Mouse (Mus musculus): Measurements from ENCODE around the gene Mt1. TPM values are rescaled to one million over a fixed set of nuclear protein-coding genes. Genes with fewer than 3 reads are reported as not detected.
"Not testable (repeated sequence)": the region's sequence is repeated elsewhere in the genome, so short reads cannot be mapped to it uniquely, and the experiment has no call there.

Mt1 gene
- polyA plus RNA-seq, 1 experiment from 2014 or later, result 543 TPM

- H3K4me3 ChIP-seq (ENCODE audit: low read length), result no peak overlapping the region
- H3K9ac ChIP-seq (replicated peaks; ENCODE audit: low read length), result no peak overlapping the region
- H3K27me3 ChIP-seq (ENCODE audit: insufficient read depth, low read length), result peaks cover 10% of the 10 kb centered on the region; the same call in 1 of the 2 replicates
- peaks cover 12% of the 10 kb centered on the region for H3K4me1 ChIP-seq (ENCODE audit: insufficient read depth, low read length)
- H3K36me3 ChIP-seq (ENCODE audit: insufficient read depth, low read length), result no peaks in the 10 kb centered on the region
- ATAC-seq (ENCODE audit: low FRiP score, low TSS enrichment), result no peak
- H3K27ac ChIP-seq (ENCODE audit: low read length), result no peak overlapping the region
- 56% methylated on average over 5 of the region's 5 CpGs for WGBS
- H3K9me3 ChIP-seq (ENCODE audit: low read length), result no peaks in the 10 kb centered on the region
- no peak overlapping the region for H3K4me2 ChIP-seq (replicated peaks; ENCODE audit: low read depth, low read length)
These were observed 30.6 kb upstream of the Mt1 start for GRCm38 (mm10) chr8:94148236-94148635.

GRCm38 (mm10) chr8:94150925-94151324 is 28.0 kb upstream of the Mt1 start:
- Histone ChIP-seq H3K9me3 (ENCODE audit: low read length) (no peaks in the 10 kb centered on the region), H3K9ac (replicated peaks; ENCODE audit: low read length) (no peak overlapping the region), H3K27ac (ENCODE audit: low read length) (no peak overlapping the region), H3K27me3 (ENCODE audit: insufficient read depth, low read length) (peaks cover 13% of the 10 kb centered on the region; the same call in 1 of the 2 replicates), H3K36me3 (ENCODE audit: insufficient read depth, low read length) (no peaks in the 10 kb centered on the region), H3K4me1 (ENCODE audit: insufficient read depth, low read length) (peaks cover 12% of the 10 kb centered on the region), H3K4me2 (replicated peaks; ENCODE audit: low read depth, low read length) (no peak overlapping the region), H3K4me3 (ENCODE audit: low read length) (no peak overlapping the region)
- 76% methylated on average over 5 of the region's 5 CpGs for WGBS
- no peak for ATAC-seq (ENCODE audit: low FRiP score, low TSS enrichment)

DNA sequence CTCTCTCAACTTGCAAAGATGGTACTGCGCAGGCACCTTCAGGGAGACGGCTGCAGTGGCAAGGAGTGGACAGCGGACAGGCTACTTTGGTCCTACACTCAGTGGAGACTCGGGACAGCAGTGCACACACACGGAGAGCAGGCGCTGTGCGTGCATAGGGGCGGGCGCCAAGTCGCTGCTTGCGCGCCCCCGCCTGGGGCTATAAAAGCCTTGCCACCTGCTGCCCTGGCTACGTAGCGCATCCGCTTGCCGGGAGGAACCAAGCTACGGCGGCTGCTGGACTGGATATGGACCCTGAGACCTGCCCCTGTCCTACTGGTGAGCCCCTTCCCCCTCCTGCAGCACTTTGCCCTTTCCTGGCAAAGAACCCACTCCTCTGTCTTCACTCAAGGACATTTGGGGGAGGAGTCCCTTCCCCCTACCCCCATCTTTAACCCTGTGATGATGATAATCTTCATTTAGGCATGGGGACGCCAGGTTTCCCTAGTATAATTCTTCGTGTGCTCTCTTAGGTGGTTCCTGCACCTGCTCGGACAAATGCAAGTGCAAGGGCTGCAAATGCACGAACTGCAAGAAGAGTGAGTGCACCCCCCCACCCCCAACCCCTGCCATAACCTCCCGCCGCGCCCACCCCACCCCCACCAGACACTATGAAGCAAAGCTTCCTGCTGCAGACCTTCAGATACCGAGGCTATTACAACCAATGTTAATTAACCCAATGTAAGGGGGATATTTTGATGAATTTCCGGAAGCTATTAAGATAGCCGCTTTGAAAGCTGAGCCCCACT is 26.2 kb upstream of the Mt1 start, which contains the start of gene Mt3:
Gene Mt3 (plus strand): TSS at position 95 of the 788 bp plus-strand sequence.
- 0 out of 2 replicates have a peak within 1 kb of the TSS, but pooled peaks have one; percentile 39 for H3K9ac ChIP-seq (replicated peaks; ENCODE audit: low read length)
- ATAC-seq (ENCODE audit: low FRiP score, low TSS enrichment), result peak; percentile 83
- peak within 1 kb of the TSS; percentile 38 for H3K4me3 ChIP-seq (ENCODE audit: low read length)
- peaks cover 12% of the 10 kb centered on the region for H3K4me1 ChIP-seq (ENCODE audit: insufficient read depth, low read length)
- 2% methylated on average over 26 of the region's 29 CpGs for WGBS
- H3K9me3 ChIP-seq (ENCODE audit: low read length), result no peaks in the 10 kb centered on the region
- no peak within 1 kb of the TSS for H3K27ac ChIP-seq (ENCODE audit: low read length)
- peaks cover 13% of the 10 kb centered on the region; the same call in 1 of the 2 replicates for H3K27me3 ChIP-seq (ENCODE audit: insufficient read depth, low read length)
- no peaks in the 10 kb centered on the region for H3K36me3 ChIP-seq (ENCODE audit: insufficient read depth, low read length)
- H3K4me2 ChIP-seq (replicated peaks; ENCODE audit: low read depth, low read length), result peak within 1 kb of the TSS; percentile 65

GRCm38 (mm10) chr8:94153451-94153850 is 25.4 kb upstream of the Mt1 start:
- no peak overlapping the region for H3K27ac ChIP-seq (ENCODE audit: low read length)
- H3K36me3 ChIP-seq (ENCODE audit: insufficient read depth, low read length), result no peaks in the 10 kb centered on the region
- H3K4me2 ChIP-seq (replicated peaks; ENCODE audit: low read depth, low read length), result no peak overlapping the region
- H3K4me3 ChIP-seq (ENCODE audit: low read length), result no peak overlapping the region
- peaks cover 13% of the 10 kb centered on the region; the same call in 1 of the 2 replicates for H3K27me3 ChIP-seq (ENCODE audit: insufficient read depth, low read length)
- 23% methylated on average over 7 of the region's 7 CpGs for WGBS
- peaks cover 12% of the 10 kb centered on the region for H3K4me1 ChIP-seq (ENCODE audit: insufficient read depth, low read length)
- no peaks in the 10 kb centered on the region for H3K9me3 ChIP-seq (ENCODE audit: low read length)
- H3K9ac ChIP-seq (replicated peaks; ENCODE audit: low read length), result no peak overlapping the region
- ATAC-seq (ENCODE audit: low FRiP score, low TSS enrichment), result no peak

- H3K9ac ChIP-seq (replicated peaks; ENCODE audit: low read length), result no peak overlapping the region
- no peaks in the 10 kb centered on the region for H3K36me3 ChIP-seq (ENCODE audit: insufficient read depth, low read length)
- H3K4me1 ChIP-seq (ENCODE audit: insufficient read depth, low read length), result peaks cover 12% of the 10 kb centered on the region
- 43% methylated on average over 6 of the region's 6 CpGs for WGBS
- H3K27me3 ChIP-seq (ENCODE audit: insufficient read depth, low read length), result peaks cover 13% of the 10 kb centered on the region; the same call in 1 of the 2 replicates
- H3K9me3 ChIP-seq (ENCODE audit: low read length), result no peaks in the 10 kb centered on the region
- no peak for ATAC-seq (ENCODE audit: low FRiP score, low TSS enrichment)
- no peak overlapping the region for H3K4me2 ChIP-seq (replicated peaks; ENCODE audit: low read depth, low read length)
- no peak overlapping the region for H3K27ac ChIP-seq (ENCODE audit: low read length)
- no peak overlapping the region for H3K4me3 ChIP-seq (ENCODE audit: low read length)
These were observed 24.3 kb upstream of the Mt1 start for GRCm38 (mm10) chr8:94154537-94154936.

GRCm38 (mm10) chr8:94156092-94156491 is 22.8 kb upstream of the Mt1 start:
- H3K36me3 ChIP-seq (ENCODE audit: insufficient read depth, low read length), result no peaks in the 10 kb centered on the region
- H3K27ac ChIP-seq (ENCODE audit: low read length), result no peak overlapping the region
- no peak for ATAC-seq (ENCODE audit: low FRiP score, low TSS enrichment)
- peaks cover 13% of the 10 kb centered on the region; the same call in 1 of the 2 replicates for H3K27me3 ChIP-seq (ENCODE audit: insufficient read depth, low read length)
- no peak overlapping the region for H3K9ac ChIP-seq (replicated peaks; ENCODE audit: low read length)
- no peaks in the 10 kb centered on the region for H3K9me3 ChIP-seq (ENCODE audit: low read length)
- WGBS, result 72% methylated on average over 4 of the region's 4 CpGs
- no peak overlapping the region for H3K4me2 ChIP-seq (replicated peaks; ENCODE audit: low read depth, low read length)
- H3K4me3 ChIP-seq (ENCODE audit: low read length), result no peak overlapping the region
- H3K4me1 ChIP-seq (ENCODE audit: insufficient read depth, low read length), result peaks cover 12% of the 10 kb centered on the region

GRCm38 (mm10) chr8:94165772-94166171 is 13.1 kb upstream of the Mt1 start:
- not testable (repeated sequence) for H3K36me3 ChIP-seq (ENCODE audit: insufficient read depth, low read length); H3K4me1 ChIP-seq (ENCODE audit: insufficient read depth, low read length); H3K4me2 ChIP-seq (replicated peaks; ENCODE audit: low read depth, low read length); H3K27me3 ChIP-seq (ENCODE audit: insufficient read depth, low read length); H3K27ac ChIP-seq (ENCODE audit: low read length); H3K9me3 ChIP-seq (ENCODE audit: low read length); H3K9ac ChIP-seq (replicated peaks; ENCODE audit: low read length); ATAC-seq (ENCODE audit: low FRiP score, low TSS enrichment); H3K4me3 ChIP-seq (ENCODE audit: low read length)
- 66% methylated on average over 8 of the region's 8 CpGs for WGBS

DNA sequence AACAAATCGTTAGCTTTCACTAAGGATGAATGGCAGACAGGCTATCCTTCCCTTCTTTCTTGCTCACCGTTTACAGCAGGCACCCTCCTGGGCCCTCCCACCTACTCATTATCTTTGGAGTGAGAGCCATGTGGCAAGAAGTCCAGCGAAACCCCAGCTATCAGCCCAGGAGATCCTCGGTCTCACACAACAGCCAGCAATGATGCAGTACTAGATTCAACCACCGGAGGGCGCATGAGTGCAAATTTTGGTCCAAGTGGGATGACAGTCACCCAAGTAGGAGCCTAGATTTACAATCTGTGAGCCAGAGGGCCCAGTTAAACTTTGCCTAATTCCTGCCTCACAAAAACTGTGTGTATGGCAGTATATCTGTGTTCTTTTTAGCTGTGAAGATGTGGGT is 11.6 kb upstream of the Mt1 start:
- H3K27me3 ChIP-seq (ENCODE audit: insufficient read depth, low read length), result peaks cover 19% of the 10 kb centered on the region
- H3K27ac ChIP-seq (ENCODE audit: low read length), result no peak overlapping the region
- H3K4me3 ChIP-seq (ENCODE audit: low read length), result no peak overlapping the region
- H3K9ac ChIP-seq (replicated peaks; ENCODE audit: low read length), result no peak overlapping the region
- no peaks in the 10 kb centered on the region for H3K9me3 ChIP-seq (ENCODE audit: low read length)
- no peak overlapping the region for H3K4me2 ChIP-seq (replicated peaks; ENCODE audit: low read depth, low read length)
- H3K4me1 ChIP-seq (ENCODE audit: insufficient read depth, low read length), result peaks cover 10% of the 10 kb centered on the region; the same call in 1 of the 2 replicates
- H3K36me3 ChIP-seq (ENCODE audit: insufficient read depth, low read length), result no peaks in the 10 kb centered on the region
- ATAC-seq (ENCODE audit: low FRiP score, low TSS enrichment), result peak; percentile 35; the same call in 1 of the 2 replicates
- WGBS, result under 1% methylated on average over 6 of the region's 6 CpGs

GRCm38 (mm10) chr8:94169547-94169946 is 9.3 kb upstream of the Mt1 start:
- Histone ChIP-seq H3K4me3 (ENCODE audit: low read length) (no peak overlapping the region), H3K27me3 (ENCODE audit: insufficient read depth, low read length) (peaks cover 35% of the 10 kb centered on the region), H3K36me3 (ENCODE audit: insufficient read depth, low read length) (no peaks in the 10 kb centered on the region), H3K9me3 (ENCODE audit: low read length) (no peaks in the 10 kb centered on the region), H3K4me1 (ENCODE audit: insufficient read depth, low read length) (peaks cover 12% of the 10 kb centered on the region; the same call in 1 of the 2 replicates), H3K27ac (ENCODE audit: low read length) (no peak overlapping the region), H3K9ac (replicated peaks; ENCODE audit: low read length) (no peak overlapping the region), H3K4me2 (replicated peaks; ENCODE audit: low read depth, low read length) (no peak overlapping the region)
- ATAC-seq (ENCODE audit: low FRiP score, low TSS enrichment), result no peak
- WGBS, result 80% methylated on average over 5 of the region's 5 CpGs

DNA sequence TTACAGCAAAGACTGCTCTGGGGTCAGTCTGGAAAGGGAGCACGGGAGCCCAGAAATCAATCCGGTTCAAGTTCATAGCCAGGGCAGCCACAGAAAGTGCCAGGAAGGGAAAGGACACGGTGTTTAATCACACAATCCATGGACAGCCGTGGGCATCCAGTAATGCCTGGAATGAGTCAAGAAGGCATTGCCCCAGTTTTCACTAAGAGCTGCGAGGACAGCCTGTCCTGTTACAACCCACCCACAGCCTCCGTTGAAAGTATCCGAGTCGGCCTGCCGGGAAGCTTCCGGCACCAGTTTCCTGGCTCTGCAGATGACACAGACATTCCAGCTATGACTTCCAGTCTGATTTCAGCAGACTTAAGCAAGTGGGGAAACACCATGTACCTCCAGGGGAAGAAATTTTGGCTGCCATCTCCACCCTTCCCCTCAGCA is 7.5 kb upstream of the Mt1 start:
- H3K36me3 ChIP-seq (ENCODE audit: insufficient read depth, low read length), result no peaks in the 10 kb centered on the region
- no peaks in the 10 kb centered on the region for H3K9me3 ChIP-seq (ENCODE audit: low read length)
- no peak overlapping the region for H3K27ac ChIP-seq (ENCODE audit: low read length)
- peaks cover 45% of the 10 kb centered on the region for H3K27me3 ChIP-seq (ENCODE audit: insufficient read depth, low read length)
- no peak overlapping the region for H3K9ac ChIP-seq (replicated peaks; ENCODE audit: low read length)
- H3K4me1 ChIP-seq (ENCODE audit: insufficient read depth, low read length), result peaks cover 12% of the 10 kb centered on the region; the same call in 1 of the 2 replicates
- 23% methylated on average over 10 of the region's 10 CpGs for WGBS
- no peak overlapping the region for H3K4me3 ChIP-seq (ENCODE audit: low read length)
- ATAC-seq (ENCODE audit: low FRiP score, low TSS enrichment), result no peak
- peak overlapping the region; percentile 67 for H3K4me2 ChIP-seq (replicated peaks; ENCODE audit: low read depth, low read length)

Data from kidney, embryonic 16.5 days (tissue).